Mouse (Mus musculus): ENCODE data around the gene Clps. TPM values are rescaled to one million over a fixed set of nuclear protein-coding genes. Genes with fewer than 3 reads are reported as not detected.

The Clps gene
- total RNA-seq, 2 experiments from 2014 or later = 0.56 to 1,299 TPM

DNA sequence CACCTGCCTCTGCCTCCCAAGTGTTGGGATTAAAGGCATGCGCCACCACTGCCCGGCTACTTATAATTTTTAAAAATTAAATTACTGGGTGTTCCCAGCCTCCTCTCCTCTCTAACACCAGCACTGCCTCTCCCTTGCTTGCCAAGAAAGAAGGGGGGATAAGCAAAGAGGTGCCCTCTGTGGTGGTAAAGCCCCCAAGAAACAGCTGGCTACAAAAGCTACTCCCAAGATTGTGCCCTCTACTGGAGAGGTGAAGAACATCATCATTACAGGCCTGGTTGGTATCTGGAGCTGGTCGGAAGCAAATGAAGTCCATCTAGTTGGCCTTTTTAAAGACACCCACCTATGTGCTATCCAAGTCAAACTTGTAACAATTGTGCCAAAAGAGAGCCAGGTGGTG, 40.7 kb downstream of the Clps start:
- no peak for DNase-seq (ENCODE audit: low spot score in 2 of 2)

DNA sequence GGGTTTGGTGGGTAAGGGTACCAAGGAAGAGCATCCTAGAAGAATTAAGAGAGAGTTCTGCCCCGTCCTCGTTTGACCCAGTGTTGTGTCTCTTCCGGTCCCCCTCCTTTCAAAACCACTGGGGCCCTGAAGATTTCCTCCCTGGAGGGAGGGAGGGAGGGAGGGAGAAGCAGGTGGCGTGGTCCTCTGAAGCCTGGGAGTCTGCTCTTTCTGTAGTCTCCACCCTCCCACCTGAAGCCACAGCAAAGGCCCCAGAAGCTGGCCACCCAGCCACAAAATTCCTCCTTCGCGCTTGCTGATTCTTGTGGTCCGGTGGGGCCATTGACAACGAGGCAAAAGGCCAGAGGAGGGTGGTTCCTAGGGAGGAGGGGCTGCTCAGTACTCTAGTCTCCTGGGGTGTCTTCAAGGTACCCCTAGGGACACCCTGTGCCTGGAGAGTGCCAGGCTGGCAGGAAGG, 41.9 kb downstream of the Clps start:
- no peak for DNase-seq (ENCODE audit: low spot score in 2 of 2)

DNA sequence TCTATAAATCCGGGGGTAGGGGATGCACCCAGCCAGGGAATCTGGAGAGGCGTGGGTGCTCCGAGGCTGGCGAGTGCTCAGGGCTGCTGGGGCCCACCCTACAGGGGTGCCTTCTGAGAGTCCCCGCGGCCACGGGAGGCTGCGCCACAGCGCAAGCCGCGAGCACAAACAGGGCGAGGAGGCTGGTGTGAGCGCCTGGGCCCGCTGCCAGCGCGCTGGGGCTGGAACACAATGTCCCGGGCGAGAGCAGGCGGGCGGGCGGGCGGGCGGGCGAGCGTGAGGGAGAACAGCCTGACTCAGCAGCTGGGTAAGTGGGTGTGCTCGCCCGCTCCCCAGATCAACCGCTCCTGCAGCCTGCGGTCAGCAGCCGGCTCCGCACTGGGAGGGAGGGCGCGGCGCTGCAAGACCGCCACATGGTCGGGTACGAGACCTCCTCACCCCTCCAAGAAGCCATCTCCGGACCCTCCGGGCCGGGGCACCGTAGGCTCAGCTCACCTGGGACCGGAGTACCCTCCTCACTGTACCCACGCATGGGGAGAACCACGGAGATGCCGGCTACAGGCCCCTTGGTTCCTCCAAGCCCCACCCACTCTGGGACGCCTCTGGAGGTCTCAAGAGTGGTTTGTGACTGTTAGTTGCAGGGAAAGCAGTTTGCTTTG, 42.5 kb downstream of the Clps start:
- peak; percentile 57 to 67 for DNase-seq (ENCODE audit: low spot score in 2 of 2)

DNA sequence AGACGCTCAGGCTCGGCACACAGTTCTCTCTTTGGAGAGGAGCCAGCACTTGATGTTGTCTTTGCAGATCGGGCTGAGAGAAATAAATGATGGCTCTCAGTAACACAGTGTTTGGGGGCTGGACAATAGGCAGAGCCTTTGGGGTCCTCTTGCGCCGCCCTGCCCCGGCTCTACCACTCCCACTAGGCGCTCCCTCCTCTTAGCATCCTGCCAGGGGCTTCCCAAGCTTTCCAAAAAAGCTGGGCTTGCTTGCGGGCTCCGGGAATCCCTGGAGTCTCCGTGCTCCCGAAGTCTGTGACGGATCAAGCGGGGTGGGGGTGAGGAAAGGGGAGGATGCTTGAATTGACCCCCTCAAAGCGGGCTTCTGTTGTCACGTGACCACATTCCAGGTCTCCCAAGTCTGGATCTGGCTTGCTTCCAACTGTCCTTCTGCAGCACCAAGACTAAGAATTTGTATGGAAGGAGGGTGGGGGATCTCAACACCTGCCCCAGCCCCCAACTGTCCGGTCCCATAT, 43.1 kb downstream of the Clps start, which contains the start of gene Fkbp5:
Fkbp5 (minus strand) TSS at position 87 of the 515 bp plus-strand sequence.
- peak in 1 of 2 experiments; percentile 37 for DNase-seq (ENCODE audit: low spot score in 2 of 2)

DNA sequence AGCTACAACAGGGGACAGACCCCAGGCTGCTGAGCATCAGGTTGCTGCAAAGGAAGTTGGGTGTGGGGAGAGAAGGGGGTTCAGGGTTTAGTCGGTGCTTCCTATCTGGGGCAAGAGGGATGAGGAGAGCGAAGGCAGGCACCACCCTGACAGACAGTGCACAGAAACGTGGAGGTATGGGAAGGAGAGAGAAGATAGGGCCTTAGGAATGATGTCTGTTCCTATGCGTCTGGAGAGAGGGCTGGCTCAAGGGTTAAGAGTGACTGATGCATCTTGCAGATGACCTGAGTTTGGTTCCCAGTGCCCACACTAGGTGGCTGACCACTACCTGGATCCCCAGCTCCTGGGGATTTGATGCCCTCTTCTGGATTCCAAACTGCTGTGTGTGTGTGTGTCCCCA, 43.7 kb downstream of the Clps start:
- DNase-seq (ENCODE audit: low spot score in 2 of 2) = no peak

DNA sequence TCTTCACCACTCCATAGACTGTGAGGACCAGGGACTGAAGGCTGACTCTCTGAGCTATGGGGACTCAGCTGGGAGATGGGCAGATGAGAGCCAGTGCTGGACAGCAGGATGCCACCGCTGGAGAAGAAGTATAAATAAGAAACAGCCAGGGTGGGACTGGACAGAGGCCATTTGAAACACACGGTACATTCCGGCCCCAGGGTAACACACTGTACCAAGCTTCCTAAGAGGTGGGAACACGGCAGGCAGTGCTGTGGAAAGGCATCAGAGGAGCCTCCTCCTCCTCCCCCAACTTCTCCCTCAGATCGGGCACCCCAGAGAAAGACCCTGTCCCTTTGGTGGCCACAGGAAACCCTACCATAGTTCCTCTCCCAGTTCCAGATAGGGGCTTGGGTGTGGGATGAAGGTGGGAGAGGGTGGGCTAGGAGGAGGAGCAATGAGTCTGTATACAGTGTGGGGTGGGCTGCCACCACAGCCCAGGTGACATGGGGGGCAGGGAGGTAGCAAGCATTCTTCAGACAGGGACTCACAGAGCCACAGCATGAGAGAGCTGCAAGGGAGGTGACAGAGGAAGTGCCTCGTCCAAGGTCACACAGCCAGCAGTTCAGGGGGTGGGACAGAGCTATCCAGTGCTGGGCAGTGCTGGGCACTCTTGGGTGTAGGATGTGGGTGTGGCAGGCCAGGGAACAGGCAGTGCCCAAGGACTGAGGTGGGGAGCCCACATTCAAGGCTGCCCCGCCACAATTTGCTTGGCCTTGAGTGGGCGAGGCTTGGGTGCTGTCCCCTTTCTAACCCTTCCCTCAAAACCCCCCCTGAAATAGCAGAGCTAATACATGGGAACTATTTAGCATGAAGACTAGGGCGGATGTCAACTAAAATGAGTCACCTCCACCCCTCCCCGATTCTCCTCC, 44.9 kb downstream of the Clps start:
- no peak for DNase-seq (ENCODE audit: low spot score in 2 of 2)

DNA sequence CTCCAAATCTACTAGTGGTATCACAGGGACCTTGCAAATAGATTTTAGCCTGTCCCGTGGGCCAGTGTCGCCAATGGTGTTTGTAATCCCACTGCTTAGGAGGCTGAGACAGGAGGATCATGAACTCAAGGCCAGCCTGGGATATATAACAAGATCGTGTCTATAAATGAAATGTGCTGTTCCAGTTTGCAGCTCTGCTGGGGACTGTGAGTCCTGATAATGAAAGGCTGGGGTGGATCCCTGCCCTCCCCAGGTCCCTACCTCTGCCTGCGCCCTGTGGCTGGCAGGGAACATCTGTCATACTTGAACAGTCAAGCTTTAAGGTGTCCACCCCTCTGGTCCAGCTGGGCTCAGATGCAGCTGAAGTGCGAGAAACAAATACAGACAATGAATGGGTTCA, 46.0 kb downstream of the Clps start:
- DNase-seq (ENCODE audit: low spot score in 2 of 2) = no peak

DNA sequence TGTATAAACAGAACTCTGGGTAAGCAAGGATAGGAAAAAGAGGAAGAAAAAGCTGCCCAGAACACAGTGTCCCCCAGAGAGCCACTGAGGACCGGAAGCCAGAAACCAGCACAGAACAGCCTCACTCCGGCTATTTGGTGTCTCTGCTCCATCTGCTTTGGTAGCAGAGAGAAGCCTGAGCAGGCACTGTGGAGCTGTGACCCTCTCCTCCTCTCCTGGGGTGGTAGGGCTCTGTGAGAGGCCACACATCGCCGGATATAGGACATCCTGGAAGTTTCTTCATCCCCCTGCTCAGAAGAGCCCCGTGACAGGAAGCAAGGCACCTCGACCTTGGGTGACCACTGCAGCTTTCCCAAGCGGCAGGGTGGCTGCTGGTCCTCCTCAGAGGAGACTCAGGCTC, 46.7 kb downstream of the Clps start:
- DNase-seq (ENCODE audit: low spot score in 2 of 2) = no peak

DNA sequence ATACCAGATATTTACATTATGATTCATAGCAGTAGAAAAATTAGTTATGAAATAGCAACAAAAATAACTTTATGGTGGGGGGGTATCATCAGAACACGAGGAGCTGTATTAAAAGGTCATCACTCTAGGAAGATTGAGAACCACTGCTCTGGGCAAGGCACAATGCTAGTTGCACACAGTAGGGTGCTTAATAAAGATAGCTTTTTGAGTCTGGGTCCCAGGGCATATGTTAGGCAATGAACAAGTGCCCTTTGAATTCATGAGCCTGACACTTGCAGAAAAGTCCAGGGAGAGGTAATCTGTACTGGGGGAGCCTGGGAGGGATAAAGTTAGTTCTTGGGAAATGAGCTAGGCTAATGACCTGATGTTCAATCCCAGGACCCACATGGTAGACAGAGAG, 47.2 kb downstream of the Clps start:
- no peak for DNase-seq (ENCODE audit: low spot score in 2 of 2)

DNA sequence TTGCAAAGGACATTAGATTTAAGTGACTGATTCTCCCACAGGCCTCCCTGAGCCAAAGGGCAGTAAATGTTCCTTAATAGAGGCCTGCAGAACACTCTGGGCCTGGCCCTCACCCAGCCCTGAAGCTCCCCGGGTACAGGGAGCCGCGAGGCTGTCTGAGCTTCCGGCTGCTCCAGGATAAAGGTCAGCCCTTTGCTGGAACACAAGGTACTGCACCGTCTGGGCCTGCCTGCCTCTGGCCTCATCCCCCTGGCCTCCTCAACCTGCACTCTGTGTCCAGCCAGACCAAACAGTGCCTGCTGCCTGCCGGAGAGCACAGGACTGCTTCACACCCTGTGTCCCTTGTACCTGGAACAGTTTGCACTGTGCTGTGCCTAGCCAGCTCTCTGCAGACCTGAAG, 47.9 kb downstream of the Clps start:
- no peak for DNase-seq (ENCODE audit: low spot score in 2 of 2)

DNA sequence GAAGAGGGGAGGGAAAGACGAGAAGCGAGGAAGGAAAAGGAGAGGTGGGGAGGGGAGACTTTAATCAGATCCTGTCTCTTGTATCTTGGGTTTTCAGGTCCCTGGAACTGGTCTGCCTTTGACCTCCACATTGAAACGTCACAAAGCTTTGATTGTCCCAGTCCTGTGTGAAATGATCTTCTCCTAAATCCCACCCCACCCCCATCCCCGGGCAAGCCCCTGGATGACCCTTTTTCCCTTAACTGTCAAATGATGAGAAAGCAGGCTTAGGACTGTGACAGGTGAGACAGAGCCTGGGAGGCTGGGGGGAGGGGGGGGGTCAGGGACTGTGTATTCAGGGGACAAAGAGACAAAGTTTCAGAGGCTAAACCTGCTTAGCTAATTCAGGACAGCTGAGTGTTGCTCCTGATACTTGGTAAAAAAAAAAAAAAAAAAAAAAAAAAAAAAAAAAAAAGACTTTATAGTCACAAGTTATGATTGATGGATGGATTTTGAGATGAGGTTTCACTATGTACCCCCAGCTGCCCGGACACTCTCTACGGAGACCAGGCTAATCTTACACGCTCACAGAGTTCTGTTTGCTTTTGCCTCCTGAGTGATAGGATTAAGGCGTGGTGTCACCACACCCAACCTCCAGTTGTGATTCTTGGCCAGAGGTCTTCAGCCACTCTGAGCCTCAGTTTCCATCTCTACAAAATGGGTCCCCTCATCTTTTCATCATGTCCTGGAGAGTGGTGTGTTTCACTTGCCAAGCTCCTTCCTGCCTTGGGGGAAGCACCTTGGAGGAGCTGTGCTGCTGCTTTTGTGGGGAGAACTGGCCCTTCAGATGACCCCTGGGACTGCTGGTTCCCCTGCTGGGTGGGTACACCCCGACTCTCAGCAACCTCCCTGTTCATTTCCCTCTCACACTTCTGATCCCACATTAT, 48.7 kb downstream of the Clps start:
- DNase-seq (ENCODE audit: low spot score in 2 of 2) = no peak

DNA sequence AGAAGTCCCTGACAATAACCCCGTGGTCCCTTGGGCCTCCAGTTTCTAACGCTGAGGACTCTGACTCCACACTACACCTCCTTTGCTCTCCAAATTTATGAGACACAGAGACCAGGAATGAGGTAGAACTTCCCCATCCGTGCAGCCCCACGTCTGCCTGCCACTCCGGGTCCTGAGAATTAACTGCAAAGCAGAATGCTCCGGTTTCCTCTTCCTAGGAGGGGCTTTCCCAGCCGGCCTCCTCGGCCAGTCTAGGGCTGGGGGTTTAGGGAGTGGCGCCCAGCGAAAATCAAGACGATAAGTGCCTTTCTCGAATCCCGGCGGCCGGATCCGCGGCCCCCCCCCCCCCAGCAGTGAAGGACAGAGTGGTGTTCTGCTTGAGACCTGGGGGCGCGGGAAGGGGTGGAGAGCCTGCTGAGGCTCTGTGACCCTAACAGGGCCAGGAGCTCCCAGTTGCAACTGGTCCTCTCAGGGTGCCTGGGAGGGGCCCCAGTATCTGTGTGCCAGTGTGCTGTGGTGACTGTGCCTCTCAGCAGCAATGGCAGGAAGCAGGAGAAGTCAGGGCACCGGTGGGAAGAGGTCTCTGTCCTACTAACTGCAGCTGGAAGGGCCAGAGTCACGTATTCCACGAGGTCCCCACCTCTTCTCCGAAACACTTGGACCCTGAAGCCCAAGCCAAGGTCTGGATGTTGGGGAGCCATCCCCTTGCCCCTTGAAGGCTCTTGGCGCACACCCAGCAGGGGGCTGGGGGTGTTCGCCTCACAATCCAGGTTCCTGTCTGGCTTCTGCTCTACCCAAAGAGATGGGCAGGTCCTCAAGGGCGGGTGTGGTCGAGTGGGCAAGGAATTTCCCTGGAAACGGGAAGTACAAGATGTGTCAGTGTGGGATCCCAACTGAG, 49.9 kb downstream of the Clps start:
- DNase-seq (ENCODE audit: low spot score in 2 of 2) = no peak

Small RNA genes within 50 kb of the gene (microRNA-seq; reads per million reads assigned to microRNA genes)
- not detected for gene Gm25195
- 6.3 reads per million, percentile 17 among the genes with 10 or more reads in this experiment for gene Mir6969

Other genes with a start within 250 kb of the Clps start
- gene Fance, start 247.2 kb downstream of the Clps start, total RNA-seq (2021) = 10 to 100 TPM; 38.6 to 49.3 TPM
- gene Rpl10a, start 232.3 kb downstream of the Clps start, total RNA-seq (2021) = 1,000 to 10,000 TPM; 1,198 to 1,213 TPM
- 10 to 100 TPM; 23.8 to 27.5 TPM for gene Tead3, start 209.9 kb downstream of the Clps start, total RNA-seq (2021)
- 1 to 10 TPM in 1 of 2 experiments, under 1 TPM in 1; 0.62 to 1.5 TPM for gene Tulp1, start 195.5 kb downstream of the Clps start, total RNA-seq (2021)
- gene Fkbp5, start 43.2 kb downstream of the Clps start, total RNA-seq (2021) = 100 to 1,000 TPM in 1 of 2 experiments, 10 to 100 TPM in 1; 95.8 to 104 TPM
- under 1 TPM in 1 of 2 experiments, not detected in 1; 0.22 TPM for gene Armc12, start 30.0 kb downstream of the Clps start, total RNA-seq (2021)
- gene Clpsl2, start 11.4 kb downstream of the Clps start, total RNA-seq (2021) = not detected
- gene Lhfpl5, start 14.9 kb upstream of the Clps start, total RNA-seq (2021) = 1 to 10 TPM; 2.5 to 3.2 TPM
- gene Srpk1, start 61.9 kb upstream of the Clps start, total RNA-seq (2021) = 10 to 100 TPM; 60.9 to 78.4 TPM
- gene Slc26a8, start 129.5 kb upstream of the Clps start, total RNA-seq (2021) = 1 to 10 TPM; 2.7 to 3.4 TPM
- 10 to 100 TPM; 74.0 to 78.0 TPM for gene Mapk14, start 130.6 kb upstream of the Clps start, total RNA-seq (2021)
- gene AC170998.1, start 165.3 kb upstream of the Clps start, total RNA-seq (2021) = 1 to 10 TPM; 2.5 to 3.8 TPM
- gene Mapk13, start 208.5 kb upstream of the Clps start, total RNA-seq (2021) = 10 to 100 TPM; 72.1 to 75.4 TPM
- 10 to 100 TPM; 81.7 to 89.0 TPM for gene Brpf3, start 240.3 kb upstream of the Clps start, total RNA-seq (2021)